Mouse (Mus musculus): ENCODE data around the gene Pla2g2f. TPM values are rescaled to one million over a fixed set of nuclear protein-coding genes. Genes with fewer than 3 reads are reported as not detected.

The Pla2g2f gene
- total RNA-seq, 2 experiments from 2014 or later: 9.7 to 10.1 TPM

GRCm38 (mm10) chr4:138718586-138719263, 38.7 kb downstream of the Pla2g2f start:
- no peak for DNase-seq (ENCODE audit: low spot score in 2 of 2)

DNA sequence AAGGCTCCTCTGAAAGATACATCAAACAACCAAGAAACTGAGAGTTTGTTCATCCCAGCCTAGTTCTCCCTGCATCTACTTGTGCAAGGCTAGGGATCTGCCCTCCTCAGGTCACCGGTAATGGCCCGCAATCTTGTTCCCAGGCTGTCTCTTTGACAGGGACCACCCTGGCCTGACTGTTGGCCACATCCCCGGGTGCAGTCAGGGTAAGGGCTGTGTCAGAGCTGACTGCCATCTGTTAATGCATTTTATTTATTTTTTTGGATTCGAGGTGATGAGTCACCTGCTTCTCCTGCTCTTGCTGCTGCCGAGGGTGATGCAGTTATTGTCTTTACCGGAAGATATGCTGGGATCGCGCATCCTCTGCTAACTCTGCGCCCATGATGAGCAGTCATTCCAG, 40.7 kb downstream of the Pla2g2f start:
- no peak for DNase-seq (ENCODE audit: low spot score in 2 of 2)

- no peak for DNase-seq (ENCODE audit: low spot score in 2 of 2)
Measured at GRCm38 (mm10) chr4:138714186-138714585, 43.2 kb downstream of the Pla2g2f start.

DNA sequence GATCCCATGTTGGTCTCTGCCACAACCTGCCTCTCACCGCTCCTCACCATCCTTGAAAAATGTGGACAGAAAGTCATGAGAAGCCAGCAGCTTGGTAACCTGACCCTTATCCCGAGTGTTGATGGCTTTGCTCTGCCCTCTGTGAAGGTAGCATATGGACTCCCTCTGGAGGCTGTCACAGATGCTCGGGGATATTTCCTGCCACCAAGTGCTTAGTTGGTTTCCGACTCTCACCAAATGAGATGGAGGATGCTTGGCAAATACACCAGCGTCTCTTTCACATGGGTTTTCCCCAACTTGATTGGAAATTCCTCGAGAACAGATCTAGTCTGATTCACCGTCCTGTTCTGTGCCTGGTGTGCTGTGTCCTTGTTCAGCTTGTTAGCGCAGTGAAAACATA, 44.8 kb downstream of the Pla2g2f start:
- DNase-seq (ENCODE audit: low spot score in 2 of 2): no peak

DNA sequence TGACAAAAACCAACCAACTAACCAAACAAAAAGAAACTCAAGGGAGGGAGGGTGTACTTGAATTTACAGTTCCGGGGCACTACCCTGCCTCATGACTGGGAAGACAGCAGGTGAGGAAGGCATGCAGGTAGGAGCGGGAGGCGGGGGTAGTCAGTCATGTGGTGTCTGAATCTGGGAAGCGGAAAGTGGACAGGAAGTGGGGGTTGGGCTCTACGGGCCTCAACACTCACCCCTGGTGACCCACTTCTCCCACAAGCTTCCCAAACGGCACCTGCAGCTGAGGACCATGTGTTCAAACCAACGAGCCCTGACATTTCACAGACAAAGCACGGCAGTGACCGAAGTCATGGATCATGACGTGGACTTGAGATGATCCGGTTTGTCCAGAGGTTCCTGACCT, 45.3 kb downstream of the Pla2g2f start:
- no peak for DNase-seq (ENCODE audit: low spot score in 2 of 2)

DNA sequence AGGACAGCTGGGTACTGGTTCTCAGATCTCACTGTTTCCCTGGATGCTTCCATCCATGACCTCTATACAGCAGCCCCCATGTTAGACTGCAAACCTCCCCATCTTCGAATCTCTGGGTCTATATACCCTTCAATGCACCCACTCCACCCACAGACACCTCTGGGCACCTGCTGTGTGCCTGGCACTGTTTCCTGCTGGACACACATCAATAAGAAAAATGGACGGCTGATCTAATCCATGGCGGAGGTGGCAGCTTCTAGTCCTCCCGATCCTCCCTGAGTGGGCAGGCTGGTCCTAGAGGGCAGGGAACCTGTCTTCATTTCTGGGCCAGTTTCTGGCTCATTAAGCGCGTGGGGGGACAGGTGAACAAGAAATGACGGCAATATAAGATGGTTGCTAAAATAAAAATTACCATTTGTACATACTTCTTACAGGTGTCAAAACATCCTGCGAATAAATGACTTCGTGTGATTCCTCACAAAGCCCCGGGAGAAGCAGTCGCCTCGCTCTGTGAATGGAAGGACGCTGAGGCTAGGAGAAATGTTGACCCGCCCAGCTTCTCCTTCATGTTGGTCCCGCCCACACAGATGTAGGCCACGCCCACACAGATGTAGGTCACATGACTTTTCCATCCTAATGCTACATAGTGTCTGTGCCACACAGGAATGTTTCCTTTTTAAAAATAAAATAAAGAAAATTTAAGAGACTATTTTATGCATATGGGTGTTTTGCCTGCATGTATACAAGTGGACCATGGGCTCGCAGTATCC, 46.2 kb downstream of the Pla2g2f start:
- no peak for DNase-seq (ENCODE audit: low spot score in 2 of 2)

- no peak for DNase-seq (ENCODE audit: low spot score in 2 of 2)
Measured at GRCm38 (mm10) chr4:138710633-138711032, 46.8 kb downstream of the Pla2g2f start.

DNA sequence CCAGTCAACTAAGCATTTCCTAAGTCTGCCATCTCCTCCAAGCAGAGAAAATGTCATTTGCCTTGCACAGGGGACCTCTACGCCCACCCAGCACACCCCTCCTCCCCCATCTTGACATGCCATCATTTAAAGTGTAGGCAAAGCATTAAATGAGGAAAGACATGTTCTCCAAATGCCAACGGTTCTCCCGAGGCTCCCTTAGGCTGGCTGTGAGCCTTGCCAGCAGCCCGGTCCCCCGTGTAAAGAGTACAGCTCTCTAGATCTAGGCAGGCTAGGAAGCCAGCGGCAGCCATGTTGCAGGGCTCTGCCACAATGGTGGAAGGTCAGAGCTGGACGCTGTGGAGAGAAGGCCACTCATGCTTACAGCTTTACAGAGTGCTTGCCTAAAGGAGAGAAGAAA, 47.5 kb downstream of the Pla2g2f start:
- DNase-seq (ENCODE audit: low spot score in 2 of 2): no peak

DNA sequence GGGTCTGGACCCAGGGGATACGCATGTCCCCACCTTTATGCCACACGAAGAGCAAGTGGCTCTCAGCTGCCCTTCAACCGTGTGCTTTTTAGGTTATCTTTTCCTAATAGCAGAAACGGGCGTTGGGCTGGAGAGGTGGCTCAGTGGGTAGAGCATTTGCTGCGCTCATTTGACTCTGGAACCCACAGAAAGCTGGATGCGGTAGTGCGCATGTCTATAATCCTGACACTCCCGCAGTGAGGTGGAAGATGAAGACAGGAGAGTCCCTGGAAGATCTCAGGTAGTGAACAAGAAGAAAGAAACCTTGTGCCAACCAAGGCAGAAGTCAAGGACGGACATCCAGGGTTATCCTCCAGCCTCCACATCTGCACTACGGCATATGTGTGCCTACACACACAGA, 48.2 kb downstream of the Pla2g2f start:
- no peak for DNase-seq (ENCODE audit: low spot score in 2 of 2)

GRCm38 (mm10) chr4:138708636-138709035, 48.8 kb downstream of the Pla2g2f start:
- peak; percentile 15 to 38 for DNase-seq (ENCODE audit: low spot score in 2 of 2)

DNA sequence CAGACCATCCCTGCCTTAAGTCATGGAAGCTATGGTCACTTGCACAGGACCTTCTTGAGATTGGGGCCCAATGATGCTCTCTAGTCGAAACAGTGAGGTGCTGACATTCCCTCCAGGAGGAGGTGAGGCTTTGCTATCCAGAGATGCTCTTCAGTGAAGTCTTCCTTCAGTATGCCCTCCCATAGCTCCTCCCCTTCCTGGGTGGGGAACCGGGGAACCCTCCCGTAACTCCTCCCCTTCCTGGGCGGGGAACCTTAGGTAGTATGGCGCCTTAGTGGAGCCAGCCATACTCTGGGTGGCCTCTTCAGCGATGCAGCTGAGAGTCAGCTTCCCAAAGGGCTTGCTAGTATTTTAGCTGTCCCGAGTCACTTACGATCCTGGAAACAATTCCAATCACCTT, 50.8 kb downstream of the Pla2g2f start:
- DNase-seq (ENCODE audit: low spot score in 2 of 2): no peak

GRCm38 (mm10) chr4:138704169-138704568, 53.3 kb downstream of the Pla2g2f start:
- DNase-seq (ENCODE audit: low spot score in 2 of 2): no peak

DNA sequence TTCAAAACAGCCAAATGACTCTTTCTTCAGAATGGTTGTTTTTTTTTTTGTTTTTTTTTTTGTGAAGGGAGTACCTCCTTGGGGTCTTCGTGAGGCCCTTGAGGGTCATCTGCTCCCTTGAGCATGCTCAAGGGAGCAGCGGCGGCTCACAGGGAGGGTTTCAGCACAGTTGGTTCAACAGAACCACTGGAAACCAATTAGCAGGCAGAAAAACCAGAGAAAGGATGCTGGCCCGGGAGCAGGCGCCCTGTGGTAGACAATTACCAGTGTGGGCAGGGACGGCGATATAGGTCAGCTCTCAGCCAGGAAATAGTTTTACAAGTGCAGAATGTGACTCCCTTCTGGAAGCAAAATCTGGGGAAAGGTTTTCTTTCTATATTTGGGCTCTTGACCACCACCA, 53.8 kb downstream of the Pla2g2f start:
- DNase-seq (ENCODE audit: low spot score in 2 of 2): no peak

GRCm38 (mm10) chr4:138702528-138702927, 54.9 kb downstream of the Pla2g2f start:
- no peak for DNase-seq (ENCODE audit: low spot score in 2 of 2)

GRCm38 (mm10) chr4:138702031-138702430, 55.4 kb downstream of the Pla2g2f start:
- DNase-seq (ENCODE audit: low spot score in 2 of 2): no peak

DNA sequence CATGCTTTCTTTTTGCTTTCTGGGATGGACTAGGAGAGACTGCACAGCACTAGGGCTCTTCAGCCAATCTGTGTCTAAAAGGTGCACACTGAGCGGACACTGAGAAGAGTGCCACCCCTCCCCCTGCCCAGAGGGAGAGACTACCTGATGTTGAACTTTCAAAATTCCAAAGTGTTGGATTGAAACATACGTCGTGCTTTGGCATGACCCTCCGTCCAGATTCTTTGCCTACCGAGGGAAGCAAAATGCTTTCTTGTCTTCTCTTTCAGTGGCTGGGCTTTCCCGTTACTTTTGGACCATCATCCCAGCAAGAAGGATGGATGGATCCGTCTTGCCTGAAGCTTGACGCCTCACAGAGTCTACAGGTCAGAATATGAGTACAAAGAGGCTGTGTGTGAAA, 56.3 kb downstream of the Pla2g2f start:
- no peak for DNase-seq (ENCODE audit: low spot score in 2 of 2)

Other genes starting within 250 kb of the Pla2g2f start
- under 1 TPM; 0.56 to 0.78 TPM for gene Vwa5b1, start 121.7 kb downstream of the Pla2g2f start, total RNA-seq (2021)
- gene Pla2g2c, start 32.8 kb downstream of the Pla2g2f start, total RNA-seq (2021): under 1 TPM; 0.42 to 0.73 TPM
- gene Ubxn10, start 20.5 kb downstream of the Pla2g2f start, total RNA-seq (2021): 1 to 10 TPM; 1.8 to 2.4 TPM
- 1 to 10 TPM; 1.1 to 1.4 TPM for gene Pla2g2d, start 18.1 kb upstream of the Pla2g2f start, total RNA-seq (2021)
- gene Pla2g5, start 105.9 kb upstream of the Pla2g2f start, total RNA-seq (2021): 10 to 100 TPM; 31.0 to 32.6 TPM
- not detected for gene Gm13030, start 116.3 kb upstream of the Pla2g2f start, total RNA-seq (2021)
- 1 to 10 TPM; 1.3 to 1.5 TPM for gene Pla2g2e, start 120.3 kb upstream of the Pla2g2f start, total RNA-seq (2021)
- 10 to 100 TPM in 1 of 2 experiments, 1 to 10 TPM in 1; 9.1 to 10.1 TPM for gene Otud3, start 156.3 kb upstream of the Pla2g2f start, total RNA-seq (2021)
- gene Rnf186, start 209.5 kb upstream of the Pla2g2f start, total RNA-seq (2021): 1 to 10 TPM in 1 of 2 experiments, not detected in 1; 1.2 TPM
- 10 to 100 TPM; 16.4 to 20.8 TPM for gene Tmco4, start 215.3 kb upstream of the Pla2g2f start, total RNA-seq (2021)